Mouse (Mus musculus) Muller cell, postnatal 12 days (primary cell): ENCODE data around the gene Pck2.

Source experiments
- DNase-seq: peaks from one replicate; pipeline ENCODE4 v3.0.0-alpha.2; 2015; ENCODE audit errors: inconsistent ontology term

Pck2 gene

DNA sequence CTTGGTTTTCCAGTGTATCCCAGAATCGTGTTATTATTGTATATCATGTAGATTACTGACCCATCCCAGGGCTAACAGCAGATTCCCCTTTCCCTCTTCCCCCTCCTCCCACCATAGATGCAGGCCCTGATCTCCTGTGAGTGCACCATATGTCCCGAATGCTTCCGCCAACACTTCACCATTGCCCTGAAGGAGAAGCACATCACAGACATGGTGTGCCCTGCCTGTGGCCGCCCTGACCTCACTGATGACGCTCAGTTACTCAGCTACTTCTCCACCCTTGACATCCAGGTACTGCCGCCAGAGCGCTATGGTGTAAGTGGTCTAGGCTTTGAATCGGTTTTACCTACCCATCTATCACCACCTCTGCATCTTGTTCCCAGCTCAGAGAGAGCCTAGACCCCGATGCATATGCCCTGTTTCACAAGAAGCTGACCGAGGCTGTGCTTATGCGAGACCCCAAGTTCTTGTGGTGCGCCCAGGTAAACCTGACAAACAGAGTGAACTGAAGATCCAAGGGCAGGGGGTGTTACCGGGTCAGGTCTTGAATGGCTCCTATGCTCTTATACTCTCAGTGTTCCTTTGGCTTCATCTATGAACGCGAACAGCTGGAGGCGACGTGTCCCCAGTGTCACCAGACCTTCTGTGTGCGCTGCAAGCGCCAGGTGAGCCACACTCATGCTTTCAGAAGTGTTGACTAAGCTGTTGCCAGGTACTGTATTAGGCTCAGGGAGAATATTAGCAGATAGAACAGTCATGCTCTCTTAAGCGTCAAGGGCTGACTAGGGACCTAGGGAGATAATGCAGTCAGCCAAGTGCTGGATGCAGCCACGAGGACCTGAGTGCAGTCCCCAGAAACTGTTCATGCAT, 58.7 kb downstream of the Pck2 start:
- no peak for DNase-seq
